Mouse (Mus musculus) cerebellum, adult 9-11 months (tissue): Measurements from ENCODE around the gene Tex26.

Source experiments
- DNase-seq: peaks from one replicate; pipeline ENCODE4 v3.0.0; 2022

Gene Tex26

DNA sequence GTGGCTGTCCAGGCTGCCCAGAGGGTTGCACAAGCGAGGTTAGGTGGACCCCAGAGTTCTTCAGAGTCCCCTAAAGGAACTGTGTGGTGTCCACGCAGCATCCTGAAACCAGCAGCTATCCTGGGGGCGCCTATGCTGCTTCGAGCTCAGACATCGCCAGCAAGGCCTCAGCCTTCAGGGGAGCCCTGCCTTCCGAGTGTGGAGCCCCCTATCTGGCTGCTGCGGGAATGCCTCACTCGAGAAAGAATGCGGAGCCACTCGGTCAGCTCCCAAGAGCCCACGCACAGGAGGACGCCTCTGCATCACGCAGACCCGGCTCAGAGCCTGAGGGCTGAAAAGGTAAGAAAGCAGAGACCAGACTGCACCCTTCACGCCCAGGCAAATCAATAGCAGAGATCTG is 50.8 kb downstream of the Tex26 start:
- DNase-seq = no peak

DNA sequence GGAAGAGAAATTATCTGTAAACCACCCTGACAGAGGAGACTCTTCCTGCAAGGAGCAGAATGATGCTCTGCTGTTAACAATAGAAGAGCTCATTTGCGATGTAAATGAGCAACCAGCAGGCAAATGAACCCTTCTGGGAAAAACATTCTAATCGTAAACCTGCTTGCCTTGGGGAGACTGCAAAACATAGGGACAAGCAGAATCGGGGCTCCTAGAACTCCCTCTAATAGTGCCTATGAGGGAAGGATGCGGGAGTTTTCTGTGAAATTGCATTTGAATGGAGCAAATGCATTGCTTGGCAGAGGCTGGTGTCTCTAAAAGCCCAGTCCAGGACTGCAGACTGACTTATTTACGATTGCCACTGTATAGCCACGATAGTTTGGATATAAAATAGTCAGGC is 56.2 kb downstream of the Tex26 start:
- DNase-seq = no peak

DNA sequence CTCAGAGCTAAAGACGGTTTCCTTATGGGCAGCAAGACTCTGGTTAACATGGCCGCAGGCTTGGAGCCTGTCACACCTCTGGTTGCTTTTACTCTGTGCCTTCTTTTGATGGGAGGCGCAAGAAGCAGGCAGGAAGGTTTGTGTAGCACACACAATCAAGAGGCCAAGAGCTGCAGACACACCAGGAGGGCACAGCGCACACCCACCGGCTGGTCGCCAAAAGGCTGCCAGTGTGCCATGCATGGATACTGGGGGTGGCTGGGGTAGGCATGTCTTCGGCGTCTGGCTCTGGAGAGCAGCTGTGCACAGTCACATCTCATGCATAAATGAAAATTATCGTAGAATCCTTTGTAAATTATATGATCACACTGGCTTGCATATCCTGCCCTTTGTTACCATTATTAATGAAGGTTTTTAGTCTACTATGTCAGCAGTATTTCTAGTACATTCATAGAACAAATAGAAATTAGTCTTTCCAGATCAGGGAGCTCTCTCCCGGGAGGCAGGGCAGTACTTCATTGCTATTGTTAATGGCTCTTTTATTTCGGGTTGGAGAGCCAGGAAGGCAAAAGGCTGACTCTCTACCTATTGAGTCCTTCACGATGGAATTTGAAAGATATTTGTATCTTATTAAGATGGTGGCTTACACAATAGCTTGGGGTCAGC is 57.1 kb downstream of the Tex26 start:
- no peak for DNase-seq

DNA sequence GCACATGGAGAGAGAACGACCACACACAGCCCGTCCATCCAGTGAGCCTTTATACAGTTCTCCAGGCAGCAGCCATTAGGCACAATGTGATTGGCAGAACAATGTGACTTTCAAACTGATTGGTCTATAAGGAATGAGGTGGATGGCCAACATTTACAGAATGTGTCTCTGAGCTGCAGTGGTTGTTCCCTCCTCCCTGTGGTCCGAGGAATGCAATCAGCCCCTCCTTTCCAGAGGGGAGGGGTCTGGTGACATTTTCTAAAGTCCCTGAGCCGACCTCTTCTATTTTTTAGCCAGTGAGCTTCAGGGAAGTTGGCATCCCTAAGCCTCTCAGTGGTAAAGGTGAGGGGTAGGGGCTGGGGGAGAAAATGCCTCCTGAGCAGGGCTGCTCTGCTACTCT is 60.5 kb downstream of the Tex26 start:
- DNase-seq = no peak

DNA sequence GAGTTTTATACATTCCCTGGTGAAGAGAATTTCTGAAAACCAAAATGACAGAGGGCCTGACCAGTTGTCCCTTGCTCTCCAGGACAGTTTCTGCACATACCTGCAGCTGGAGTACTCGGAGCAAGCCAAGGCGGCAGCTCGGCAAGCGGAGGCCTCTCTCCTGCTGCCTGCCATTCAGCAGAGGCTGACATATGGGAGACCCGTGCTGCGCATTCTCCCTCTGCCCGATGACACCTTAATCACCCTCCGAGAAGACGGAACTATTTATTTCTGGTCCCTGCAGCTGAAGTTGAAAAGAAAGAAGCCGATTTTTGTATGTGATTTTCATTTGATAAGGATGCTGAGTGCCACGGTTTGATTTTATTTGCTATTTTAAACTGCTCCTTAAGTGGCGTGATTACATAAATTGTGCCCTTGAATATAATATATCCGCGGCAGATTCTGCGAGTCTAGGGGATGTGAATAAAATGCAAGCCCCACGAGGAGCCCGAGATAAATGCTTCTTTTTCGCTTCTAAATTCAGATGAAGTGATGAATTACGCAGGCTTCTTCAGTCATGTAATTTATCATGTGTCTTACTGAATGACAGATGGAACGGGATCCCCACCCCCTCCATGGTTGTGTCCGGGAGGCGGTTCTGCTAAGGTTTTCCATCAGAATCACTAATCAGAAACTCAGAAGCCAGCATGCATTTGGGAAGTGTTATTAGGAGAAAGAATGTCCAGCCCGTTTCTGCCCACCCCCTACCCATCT is 64.1 kb downstream of the Tex26 start:
- no peak for DNase-seq

DNA sequence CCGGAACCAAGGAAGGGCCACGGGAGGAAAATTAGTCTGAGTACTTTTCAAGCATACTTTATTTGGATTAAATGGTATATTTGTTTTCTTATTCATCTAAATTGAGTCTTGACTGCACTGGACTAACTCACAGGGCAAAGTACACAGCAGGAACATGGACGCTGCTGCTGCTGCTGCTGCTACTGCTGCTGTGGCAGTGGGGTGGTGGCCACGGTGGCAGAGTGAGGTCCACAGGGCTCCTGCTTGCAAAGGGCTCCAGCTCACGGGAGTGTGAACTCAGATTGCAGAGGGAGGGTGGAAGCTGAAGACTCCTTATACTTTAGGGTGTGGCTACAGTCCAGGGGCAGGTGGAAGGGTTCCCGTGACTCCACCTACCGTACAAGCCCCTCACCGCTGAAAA is 65.5 kb downstream of the Tex26 start:
- DNase-seq = no peak

DNA sequence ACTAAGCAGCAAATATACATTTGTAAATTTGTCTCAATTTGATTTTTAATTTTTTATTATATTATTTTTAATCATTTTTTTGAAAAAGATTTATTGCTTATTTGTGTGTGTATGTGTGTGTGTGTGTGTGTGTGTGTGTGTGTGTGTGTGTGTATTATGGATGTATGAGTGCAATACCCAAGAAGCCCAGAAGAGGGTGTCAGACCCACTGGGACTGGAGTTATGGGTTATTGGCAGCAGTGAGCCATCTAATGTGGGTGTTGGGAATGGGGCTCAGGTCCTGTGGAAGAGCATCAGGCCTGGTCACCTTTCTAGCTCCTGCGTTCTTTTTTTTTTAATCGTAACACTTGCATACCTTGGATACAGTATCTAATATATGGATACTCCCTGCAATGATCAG is 66.6 kb downstream of the Tex26 start:
- no peak for DNase-seq

DNA sequence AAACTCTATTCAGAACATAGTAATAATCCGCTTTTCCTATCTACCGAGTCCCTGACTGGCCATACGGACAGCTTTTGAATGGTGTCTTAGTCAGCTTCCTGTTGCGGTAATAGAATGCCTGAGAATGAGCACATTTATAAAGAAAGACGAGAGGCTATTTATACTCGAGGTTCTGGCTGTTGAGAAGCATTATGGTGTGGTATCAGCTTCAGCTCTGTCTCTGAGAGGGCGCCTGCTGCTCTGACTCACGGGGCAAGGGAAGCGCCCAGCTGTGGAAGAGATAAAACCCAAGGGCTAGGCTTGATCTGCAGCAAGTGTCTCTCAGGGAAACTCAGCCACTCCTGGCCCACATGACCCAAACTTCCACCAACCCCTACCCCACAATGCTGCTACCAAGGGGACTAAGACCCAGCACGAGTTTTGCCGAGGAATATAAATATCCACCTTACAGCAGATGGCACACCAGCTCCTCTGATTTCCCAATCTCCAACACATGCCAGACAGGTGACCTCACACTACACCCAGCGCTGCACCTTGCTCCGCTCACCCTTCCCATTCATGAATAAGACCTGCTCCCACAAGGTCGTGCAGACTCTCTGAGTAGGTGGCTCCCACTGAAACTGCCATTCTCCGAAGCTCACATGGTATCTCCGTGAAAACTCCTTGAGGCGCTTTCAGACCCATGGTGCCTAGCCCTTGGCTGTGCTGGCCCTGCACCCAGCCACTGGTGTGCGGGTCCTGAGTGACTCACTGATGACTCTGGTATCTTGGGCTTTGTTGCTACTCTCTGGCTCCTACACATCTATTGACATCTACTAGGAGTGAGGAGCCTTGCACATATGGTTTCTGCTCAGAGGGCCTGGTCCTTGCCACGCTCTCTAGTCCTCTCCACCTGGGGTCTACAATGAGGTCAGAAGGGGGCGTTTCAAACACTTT is 68.9 kb downstream of the Tex26 start:
- no peak for DNase-seq

DNA sequence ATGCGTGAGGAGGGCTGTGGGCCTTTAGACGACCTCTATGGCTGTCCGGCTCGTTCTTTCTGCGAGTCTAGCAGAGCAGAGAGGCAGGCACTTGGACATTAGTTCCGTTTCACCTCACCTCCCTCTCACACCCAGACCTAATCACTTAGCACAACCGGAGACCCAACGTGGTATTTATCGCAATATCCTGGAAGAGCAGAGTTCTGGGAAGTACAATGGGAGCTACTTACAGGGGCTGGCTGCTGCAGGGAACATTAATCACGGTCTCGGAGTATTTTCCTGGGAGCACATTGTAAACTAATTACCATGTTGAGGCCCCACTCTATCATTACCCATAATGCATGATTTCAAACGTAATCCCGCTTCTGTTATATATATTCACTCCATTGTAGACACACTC is 70.9 kb downstream of the Tex26 start:
- no peak for DNase-seq

DNA sequence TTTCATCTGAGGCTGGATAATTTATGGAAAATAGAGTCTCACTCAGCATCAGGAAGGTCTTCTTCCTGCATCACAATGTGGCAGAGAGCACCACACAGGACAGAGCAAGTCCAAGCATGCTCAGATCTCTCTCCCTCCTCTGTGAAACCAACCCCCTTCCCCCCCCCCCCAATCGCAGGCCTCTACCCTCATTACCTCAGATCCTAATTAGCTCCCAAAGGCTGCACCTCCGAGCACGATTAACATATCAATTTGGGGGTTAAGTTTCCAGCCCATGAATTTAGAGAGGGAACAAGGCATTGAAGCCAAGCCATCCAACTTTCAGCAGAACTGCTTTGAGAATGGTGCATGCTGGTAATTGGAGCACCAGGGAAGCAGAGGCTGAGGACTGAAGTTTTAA is 73.2 kb downstream of the Tex26 start:
- no peak for DNase-seq

DNA sequence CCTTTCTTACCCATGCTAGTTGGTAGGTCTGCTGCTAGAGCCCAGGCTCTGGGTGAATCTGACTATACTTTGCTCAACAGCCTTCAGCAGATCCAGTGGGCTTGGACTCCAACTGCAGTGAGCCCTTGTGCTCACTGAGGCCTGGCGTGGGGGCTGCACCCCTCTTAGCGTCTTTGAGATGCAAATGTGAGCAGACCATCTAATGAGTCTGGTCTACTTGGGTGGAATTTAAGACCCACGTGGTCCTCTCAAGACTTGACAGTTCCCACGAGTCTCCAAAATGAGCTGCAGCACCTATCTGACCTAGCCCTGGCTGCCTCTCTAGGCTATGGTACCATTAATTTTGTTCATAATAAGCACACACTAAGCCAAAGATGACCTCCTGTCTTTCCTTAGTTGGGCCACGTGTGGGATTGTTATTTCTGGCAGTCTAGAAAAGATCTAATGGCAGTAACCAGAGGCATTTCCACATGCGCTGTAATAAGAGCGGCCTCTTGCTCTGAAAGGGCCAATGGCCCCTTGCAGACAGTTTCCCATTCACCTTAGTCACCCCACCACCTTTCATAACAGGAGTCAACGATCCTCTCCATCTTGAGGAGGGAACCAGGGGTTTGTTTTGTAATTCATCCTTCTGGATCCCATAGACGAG is 74.1 kb downstream of the Tex26 start:
- DNase-seq = no peak

DNA sequence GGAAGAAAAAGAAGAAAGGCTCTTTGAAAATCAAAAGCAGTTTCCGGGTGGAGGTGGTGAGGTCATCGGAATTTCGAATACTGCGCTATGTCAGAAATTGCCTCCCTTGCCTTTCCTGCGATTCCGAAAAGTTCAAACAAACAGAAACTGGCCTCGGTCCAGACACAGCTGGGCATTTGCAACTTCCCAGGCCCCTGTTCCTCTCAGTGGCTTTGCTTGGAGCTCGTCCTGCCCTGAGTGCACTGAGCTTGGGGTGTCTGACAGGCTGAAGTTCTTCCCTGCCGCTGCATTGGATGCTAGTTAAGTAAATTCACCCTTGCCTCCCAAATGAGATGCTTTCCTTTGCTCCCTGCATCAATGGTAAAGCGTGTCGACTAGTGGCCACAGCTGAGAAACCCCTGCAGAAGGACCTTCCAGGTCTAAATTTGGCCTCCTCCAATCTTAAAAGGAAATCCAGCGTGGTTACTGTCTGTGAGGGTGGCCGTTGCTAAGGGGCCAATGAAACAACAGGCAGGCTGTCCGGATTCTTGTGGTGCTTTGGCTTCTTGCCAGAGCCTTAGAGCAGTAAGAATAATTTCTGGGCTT is 74.7 kb downstream of the Tex26 start:
- DNase-seq = no peak

DNA sequence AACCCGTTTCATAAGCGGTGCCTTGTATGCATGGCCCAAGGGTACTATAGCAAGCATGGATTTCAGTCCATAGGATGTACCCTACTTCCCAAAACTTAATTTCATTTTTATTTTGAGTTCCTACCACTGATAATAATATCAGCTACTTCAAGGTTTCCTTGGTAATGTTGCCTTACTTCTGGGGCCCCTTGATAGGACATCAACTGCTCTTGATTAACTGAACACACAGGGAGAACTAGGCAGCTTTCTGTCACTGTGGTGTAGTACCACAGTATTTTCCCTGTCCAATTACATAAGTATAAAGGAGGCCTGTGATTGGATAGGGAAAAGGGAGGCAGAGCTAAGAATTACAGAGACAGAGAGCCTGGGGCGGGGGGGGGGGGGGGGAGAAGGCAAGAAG is 75.4 kb downstream of the Tex26 start:
- no peak for DNase-seq

DNA sequence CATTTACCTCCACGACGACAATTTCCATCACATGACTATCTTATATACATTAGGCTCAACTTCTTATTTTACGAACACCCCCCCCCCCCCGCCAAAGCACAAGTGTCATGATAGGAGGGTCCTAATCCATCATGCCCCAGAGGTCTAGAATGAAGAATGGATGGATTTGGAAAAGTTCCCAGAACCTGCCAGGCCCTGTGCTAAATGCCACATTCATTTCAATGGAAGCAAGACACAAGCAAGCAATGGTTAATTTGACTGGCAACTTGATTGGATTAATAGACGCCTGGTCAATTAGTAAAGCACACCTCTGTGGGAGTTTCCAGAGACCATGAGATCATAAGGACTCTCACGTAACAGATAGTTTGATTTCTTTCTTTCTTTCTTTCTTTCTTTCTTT is 77.7 kb downstream of the Tex26 start:
- DNase-seq = no peak
